Mouse (Mus musculus) hindbrain, embryonic 13.5 days (tissue): ENCODE results near the gene Ifitm10. TPM values are rescaled to one million over a fixed set of nuclear protein-coding genes. Genes with fewer than 3 reads are reported as not detected.

ENCODE experiments used
- ATAC-seq: fragments of 200-750 bp; cut with Nextera tagmentation; 2 replicates; pipeline ENCODE4 v1.8.0; 2017; ENCODE audit warnings: moderate TSS enrichment; ENCODE audit not compliant: low FRiP score
- H3K27ac ChIP-seq: fragments of 300-500 bp; sonication (generic); 2 replicates; pipeline ENCODE4 v1.5.1; 2015; ENCODE audit warnings: inconsistent platforms, mild to moderate bottlenecking, moderate library complexity
- H3K27me3 ChIP-seq: fragments of 300-500 bp; sonication (generic); 2 replicates; pipeline ENCODE4 v1.6.1; 2015; ENCODE audit warnings: mild to moderate bottlenecking, inconsistent platforms
- H3K36me3 ChIP-seq: fragments of 300-500 bp; sonication (generic); 2 replicates; pipeline ENCODE4 v1.6.1; 2015; ENCODE audit warnings: mild to moderate bottlenecking, inconsistent platforms
- H3K4me1 ChIP-seq: fragments of 300-500 bp; sonication (generic); replicated peaks from 2 replicates; pipeline ENCODE4 v1.6.1; 2015; ENCODE audit warnings: inconsistent platforms
- H3K4me2 ChIP-seq: fragments of 300-500 bp; sonication (generic); 2 replicates; pipeline ENCODE4 v1.6.1; 2015; ENCODE audit warnings: inconsistent platforms, mild to moderate bottlenecking, moderate library complexity
- H3K4me3 ChIP-seq: fragments of 300-500 bp; sonication (generic); 2 replicates; pipeline ENCODE4 v1.5.1; 2015; ENCODE audit warnings: mild to moderate bottlenecking, inconsistent platforms
- H3K9ac ChIP-seq: fragments of 300-500 bp; sonication (generic); 2 replicates; pipeline ENCODE4 v1.6.1; 2015; ENCODE audit warnings: mild to moderate bottlenecking, inconsistent platforms
- H3K9me3 ChIP-seq: fragments of 300-500 bp; sonication (generic); 2 replicates; pipeline ENCODE4 v1.6.1; 2016; ENCODE audit warnings: inconsistent platforms
- WGBS: fragments of 180-500 bp; shearing (Covaris S2); methylation state at CpG from one replicate; pipeline ENCODE4 v1.1.7; 2015; 5-methylcytosine and 5-hydroxymethylcytosine counted together
- polyA plus RNA-seq: library from polyadenylated mRNA; unstranded; fragments of >200 nt; fragmentation: Nextera tagmentation; extraction: Ambion mirVana; gene quantifications from 2 replicates; pipeline ENCODE4 v1.2.1, GENCODE M21; 2015

The Ifitm10 gene
- polyA plus RNA-seq, 1 experiment from 2014 or later, result 2.3 TPM

DNA sequence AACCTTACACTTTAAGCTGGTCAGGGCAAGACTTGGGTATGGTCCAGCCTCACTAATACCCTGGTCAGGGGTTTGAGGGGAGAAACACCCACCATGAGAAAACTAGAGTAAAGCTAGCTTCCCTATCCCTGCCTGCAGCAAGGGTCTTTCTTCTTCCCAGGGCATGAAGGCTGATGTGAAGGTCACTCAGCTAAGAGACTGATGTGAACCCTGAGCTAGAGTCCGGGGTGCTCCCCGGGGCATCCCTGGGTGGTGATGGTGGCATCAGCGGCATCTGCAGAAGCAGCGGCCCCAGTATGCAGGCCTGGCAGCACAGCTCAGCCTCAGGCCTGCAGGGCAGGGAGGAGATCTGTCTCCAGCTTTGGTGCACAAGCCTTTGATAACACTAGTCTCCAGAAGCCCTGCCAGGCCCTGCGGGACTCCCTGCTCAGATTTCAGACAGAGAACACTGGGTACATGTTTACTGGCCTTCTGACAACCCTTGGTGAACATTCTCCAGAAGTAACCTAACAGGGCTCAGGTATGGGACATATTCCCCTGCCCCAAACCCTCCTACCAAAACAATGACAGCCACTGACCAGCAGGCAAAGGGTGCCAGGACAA lies 961 bp upstream of the Ifitm10 start:
- Histone ChIP-seq H3K9ac (no peak overlapping the region), H3K36me3 (peaks cover 53% of the 10 kb centered on the region), H3K4me3 (no peak overlapping the region), H3K4me1 (peaks cover 18% of the 10 kb centered on the region), H3K27me3 (peaks cover 50% of the 10 kb centered on the region), H3K9me3 (no peaks in the 10 kb centered on the region), H3K27ac (no peak overlapping the region), H3K4me2 (no peak overlapping the region)
- 94% methylated on average over 5 of the region's 5 CpGs for WGBS
- no peak for ATAC-seq

- H3K9me3 ChIP-seq, result no peaks in the 10 kb centered on the region
- H3K27ac ChIP-seq, result no peak overlapping the region
- H3K9ac ChIP-seq, result no peak overlapping the region
- no peak overlapping the region for H3K4me3 ChIP-seq
- no peak overlapping the region for H3K4me2 ChIP-seq
- peaks cover 18% of the 10 kb centered on the region for H3K4me1 ChIP-seq
- ATAC-seq, result no peak
- H3K36me3 ChIP-seq, result peaks cover 38% of the 10 kb centered on the region
- 78% methylated on average over 5 of the region's 5 CpGs for WGBS
- peaks cover 62% of the 10 kb centered on the region for H3K27me3 ChIP-seq
Measured at GRCm38 (mm10) chr7:142373039-142373438, 514 bp downstream of the Ifitm10 start.

DNA sequence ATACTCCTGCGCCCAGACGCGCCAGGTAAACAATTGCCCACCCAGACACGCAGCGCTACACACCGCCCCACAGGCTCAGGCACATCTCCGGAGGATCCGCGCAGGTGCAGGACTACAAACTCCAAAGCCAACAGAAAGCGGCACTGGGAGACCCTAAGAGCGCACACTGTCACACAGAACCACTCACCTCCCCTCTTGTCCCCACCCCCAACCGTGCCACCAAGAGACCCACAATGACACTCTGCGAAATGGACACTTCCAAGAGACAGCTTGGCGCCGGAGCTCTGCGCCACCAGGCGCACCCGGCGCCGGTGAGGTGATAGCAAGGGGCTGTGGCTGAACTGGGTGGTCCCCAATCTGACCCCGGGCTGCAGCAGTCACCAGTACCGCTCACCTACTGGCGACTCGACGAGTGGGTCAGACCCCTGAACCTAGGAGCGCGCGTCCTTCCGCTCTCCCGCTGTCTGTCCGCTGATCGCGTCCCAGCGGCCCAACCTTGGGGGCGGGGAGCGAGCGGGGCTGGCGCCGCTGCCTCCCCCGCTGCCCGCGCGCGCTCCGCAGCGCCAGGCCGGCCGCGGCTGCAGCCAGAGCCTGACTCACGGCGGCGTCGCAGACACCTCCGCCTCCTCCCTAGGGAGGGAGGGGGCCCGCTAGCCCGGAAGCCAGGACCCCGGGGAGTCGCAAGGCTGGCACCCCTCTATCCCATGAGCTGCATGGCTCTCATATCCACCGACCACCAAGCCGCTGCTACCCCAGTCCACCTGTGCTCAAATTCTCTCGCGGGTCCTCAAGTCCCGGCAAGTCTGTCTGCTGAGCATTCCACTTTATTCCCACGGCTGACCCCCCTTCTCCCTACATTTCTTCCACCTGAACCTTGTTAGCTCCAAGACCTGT lies 1.5 kb downstream of the Ifitm10 start:
- WGBS, result 3% methylated on average over 64 of the region's 64 CpGs
- H3K27me3 ChIP-seq, result peaks cover 62% of the 10 kb centered on the region

GRCm38 (mm10) chr7:142371398-142371767 lies 2.2 kb downstream of the Ifitm10 start:
- H3K9me3 ChIP-seq, result no peaks in the 10 kb centered on the region
- H3K4me1 ChIP-seq, result peaks cover 18% of the 10 kb centered on the region
- H3K4me2 ChIP-seq, result peak overlapping the region; percentile 68
- H3K9ac ChIP-seq, result 0 out of 2 replicates have a peak overlapping the region, but pooled peaks have one; percentile 68
- peak overlapping the region; percentile 44 for H3K4me3 ChIP-seq
- no peak overlapping the region for H3K27ac ChIP-seq
- peaks cover 22% of the 10 kb centered on the region for H3K36me3 ChIP-seq
- 26% methylated on average over 11 of the region's 11 CpGs for WGBS
- H3K27me3 ChIP-seq, result peaks cover 62% of the 10 kb centered on the region
- ATAC-seq, result no peak

More for the DNA sequence above, 1.5 kb downstream of the Ifitm10 start:
- H3K9me3 ChIP-seq, result no peaks in the 10 kb centered on the region
- peak overlapping the region; percentile 68 for H3K4me2 ChIP-seq
- peak overlapping the region; percentile 68 for H3K9ac ChIP-seq
- no peak overlapping the region for H3K27ac ChIP-seq
- ATAC-seq, result peak; percentile 49
- peak overlapping the region; percentile 44 for H3K4me3 ChIP-seq
- peaks cover 18% of the 10 kb centered on the region for H3K4me1 ChIP-seq
- H3K36me3 ChIP-seq, result peaks cover 28% of the 10 kb centered on the region

- Histone ChIP-seq H3K36me3 (peaks cover 17% of the 10 kb centered on the region), H3K9ac (0 out of 2 replicates have a peak overlapping the region, but pooled peaks have one; percentile 68), H3K4me3 (peak overlapping the region; percentile 44), H3K4me1 (peaks cover 18% of the 10 kb centered on the region), H3K9me3 (no peaks in the 10 kb centered on the region), H3K27ac (no peak overlapping the region), H3K4me2 (peak overlapping the region; percentile 68; the same call in 1 of the 2 replicates), H3K27me3 (peaks cover 66% of the 10 kb centered on the region)
- 85% methylated on average over 18 of the region's 18 CpGs for WGBS
- ATAC-seq, result no peak
Measured at GRCm38 (mm10) chr7:142370937-142371336, 2.6 kb downstream of the Ifitm10 start.

DNA sequence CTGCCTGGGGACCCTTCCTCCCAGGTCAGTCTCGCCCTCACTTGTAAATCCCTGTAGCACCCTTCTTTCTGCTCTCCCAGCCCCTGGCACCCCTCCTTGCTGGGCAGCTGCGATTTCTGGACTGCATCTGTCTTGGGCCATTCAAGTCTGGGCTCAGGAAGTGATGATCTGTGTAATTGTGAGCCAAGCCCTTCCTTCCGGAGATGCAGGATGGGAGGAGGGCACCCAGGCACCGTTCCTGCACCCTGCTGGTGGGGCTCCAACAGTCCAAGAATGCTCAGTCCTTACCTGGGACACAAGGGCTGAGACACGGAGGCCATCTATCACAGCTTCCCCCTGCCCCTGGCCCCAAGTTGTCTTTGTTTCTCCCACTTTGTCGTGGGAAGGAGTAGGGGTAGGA lies 3.7 kb downstream of the Ifitm10 start:
- WGBS, result 73% methylated on average over 6 of the region's 6 CpGs

GRCm38 (mm10) chr7:142368856-142369255 lies 4.7 kb downstream of the Ifitm10 start:
- WGBS, result 82% methylated on average over 2 of the region's 2 CpGs
- Histone ChIP-seq H3K9ac (no peak overlapping the region), H3K9me3 (no peaks in the 10 kb centered on the region), H3K36me3 (no peaks in the 10 kb centered on the region), H3K4me2 (no peak overlapping the region), H3K27ac (no peak overlapping the region), H3K4me1 (peaks cover 18% of the 10 kb centered on the region), H3K4me3 (no peak overlapping the region), H3K27me3 (peaks cover 59% of the 10 kb centered on the region)
- no peak for ATAC-seq

More for the DNA sequence above, 3.7 kb downstream of the Ifitm10 start:
- Histone ChIP-seq H3K9ac (no peak overlapping the region), H3K4me1 (peaks cover 18% of the 10 kb centered on the region), H3K4me2 (no peak overlapping the region), H3K4me3 (no peak overlapping the region), H3K9me3 (no peaks in the 10 kb centered on the region), H3K36me3 (peaks cover 7% of the 10 kb centered on the region), H3K27me3 (peaks cover 66% of the 10 kb centered on the region), H3K27ac (no peak overlapping the region)
- ATAC-seq, result no peak

DNA sequence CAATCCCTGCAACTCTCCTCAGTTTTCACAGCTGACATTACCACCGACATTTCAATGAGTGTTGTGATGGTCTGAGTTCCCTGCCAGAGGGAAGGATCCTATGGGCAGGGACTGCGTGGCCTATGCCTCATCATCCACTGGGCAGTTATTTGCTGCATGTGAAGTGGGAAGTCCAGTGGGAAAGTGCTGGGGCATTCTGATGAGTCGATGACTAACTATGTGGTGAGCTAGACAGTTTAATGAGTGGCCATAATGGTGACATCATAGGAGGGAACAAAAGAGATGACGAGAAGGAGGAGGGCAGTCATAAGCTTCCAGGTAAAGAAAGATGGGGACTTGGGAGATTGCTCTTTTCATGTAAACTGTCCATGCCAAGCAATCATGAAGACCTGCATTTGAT lies 10.4 kb downstream of the Ifitm10 start:
- no peak for ATAC-seq
- no peaks in the 10 kb centered on the region for H3K9me3 ChIP-seq
- no peaks in the 10 kb centered on the region for H3K4me1 ChIP-seq
- no peaks in the 10 kb centered on the region for H3K36me3 ChIP-seq
- H3K4me2 ChIP-seq, result no peak overlapping the region
- peaks cover 4% of the 10 kb centered on the region for H3K27me3 ChIP-seq
- H3K27ac ChIP-seq, result no peak overlapping the region
- H3K9ac ChIP-seq, result no peak overlapping the region
- no peak overlapping the region for H3K4me3 ChIP-seq
- WGBS, result 91% methylated on average over 4 of the region's 4 CpGs

DNA sequence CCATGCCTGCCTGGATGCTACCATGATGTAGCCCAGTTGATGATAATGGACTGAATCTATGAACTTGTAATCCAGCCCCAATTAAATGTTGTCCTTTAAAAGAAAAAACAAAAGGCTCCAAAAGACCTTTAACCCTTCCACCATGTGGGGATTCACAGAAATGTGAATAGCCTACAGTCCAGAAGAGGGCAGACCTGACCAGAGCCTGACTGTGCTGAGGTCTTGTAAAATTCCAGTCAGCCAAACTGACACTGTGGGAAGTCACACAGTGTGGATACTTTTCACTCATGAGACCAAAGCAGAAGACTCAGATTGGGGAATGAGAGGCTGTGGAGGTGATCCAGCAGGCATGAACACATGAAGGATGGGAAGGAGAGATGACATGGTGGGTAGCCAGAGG lies 12.8 kb downstream of the Ifitm10 start:
- no peak for ATAC-seq
- no peak overlapping the region for H3K9ac ChIP-seq
- H3K4me1 ChIP-seq, result no peaks in the 10 kb centered on the region
- no peak overlapping the region for H3K27ac ChIP-seq
- H3K36me3 ChIP-seq, result no peaks in the 10 kb centered on the region
- no peak overlapping the region for H3K4me3 ChIP-seq
- no peaks in the 10 kb centered on the region for H3K9me3 ChIP-seq
- H3K4me2 ChIP-seq, result no peak overlapping the region
- H3K27me3 ChIP-seq, result peaks cover 3% of the 10 kb centered on the region; the same call in 1 of the 2 replicates

GRCm38 (mm10) chr7:142359129-142359528 lies 14.4 kb downstream of the Ifitm10 start:
- no peak overlapping the region for H3K27ac ChIP-seq
- H3K4me1 ChIP-seq, result no peaks in the 10 kb centered on the region
- no peak for ATAC-seq
- no peak overlapping the region for H3K9ac ChIP-seq
- no peak overlapping the region for H3K4me3 ChIP-seq
- 78% methylated on average over 8 of the region's 8 CpGs for WGBS
- no peaks in the 10 kb centered on the region for H3K36me3 ChIP-seq
- peaks cover 6% of the 10 kb centered on the region; the same call in 1 of the 2 replicates for H3K27me3 ChIP-seq
- H3K9me3 ChIP-seq, result no peaks in the 10 kb centered on the region
- no peak overlapping the region for H3K4me2 ChIP-seq

- Histone ChIP-seq H3K27ac (no peak overlapping the region), H3K9me3 (no peaks in the 10 kb centered on the region), H3K36me3 (no peaks in the 10 kb centered on the region), H3K4me2 (no peak overlapping the region), H3K9ac (no peak overlapping the region), H3K27me3 (peaks cover 6% of the 10 kb centered on the region; the same call in 1 of the 2 replicates), H3K4me1 (no peaks in the 10 kb centered on the region), H3K4me3 (no peak overlapping the region)
- 89% methylated on average over 3 of the region's 3 CpGs for WGBS
- ATAC-seq, result no peak
Measured at GRCm38 (mm10) chr7:142357566-142357965, 16.0 kb downstream of the Ifitm10 start.

GRCm38 (mm10) chr7:142354661-142355233 lies 18.8 kb downstream of the Ifitm10 start:
- 78% methylated on average over 8 of the region's 8 CpGs for WGBS
- peaks cover 4% of the 10 kb centered on the region; the same call in 1 of the 2 replicates for H3K4me1 ChIP-seq
- no peak overlapping the region for H3K9ac ChIP-seq
- no peak overlapping the region for H3K4me2 ChIP-seq
- peaks cover 6% of the 10 kb centered on the region; the same call in 1 of the 2 replicates for H3K27me3 ChIP-seq
- no peak overlapping the region for H3K27ac ChIP-seq
- no peaks in the 10 kb centered on the region for H3K36me3 ChIP-seq
- H3K9me3 ChIP-seq, result no peaks in the 10 kb centered on the region
- H3K4me3 ChIP-seq, result no peak overlapping the region
- ATAC-seq, result no peak
